Mouse (Mus musculus): Measurements from ENCODE around the gene Garem2. TPM values are rescaled to one million over a fixed set of nuclear protein-coding genes. Genes with fewer than 3 reads are reported as not detected.

Garem2 gene
- polyA plus RNA-seq, 2 experiments = 0.03 to 0.05 TPM

DNA sequence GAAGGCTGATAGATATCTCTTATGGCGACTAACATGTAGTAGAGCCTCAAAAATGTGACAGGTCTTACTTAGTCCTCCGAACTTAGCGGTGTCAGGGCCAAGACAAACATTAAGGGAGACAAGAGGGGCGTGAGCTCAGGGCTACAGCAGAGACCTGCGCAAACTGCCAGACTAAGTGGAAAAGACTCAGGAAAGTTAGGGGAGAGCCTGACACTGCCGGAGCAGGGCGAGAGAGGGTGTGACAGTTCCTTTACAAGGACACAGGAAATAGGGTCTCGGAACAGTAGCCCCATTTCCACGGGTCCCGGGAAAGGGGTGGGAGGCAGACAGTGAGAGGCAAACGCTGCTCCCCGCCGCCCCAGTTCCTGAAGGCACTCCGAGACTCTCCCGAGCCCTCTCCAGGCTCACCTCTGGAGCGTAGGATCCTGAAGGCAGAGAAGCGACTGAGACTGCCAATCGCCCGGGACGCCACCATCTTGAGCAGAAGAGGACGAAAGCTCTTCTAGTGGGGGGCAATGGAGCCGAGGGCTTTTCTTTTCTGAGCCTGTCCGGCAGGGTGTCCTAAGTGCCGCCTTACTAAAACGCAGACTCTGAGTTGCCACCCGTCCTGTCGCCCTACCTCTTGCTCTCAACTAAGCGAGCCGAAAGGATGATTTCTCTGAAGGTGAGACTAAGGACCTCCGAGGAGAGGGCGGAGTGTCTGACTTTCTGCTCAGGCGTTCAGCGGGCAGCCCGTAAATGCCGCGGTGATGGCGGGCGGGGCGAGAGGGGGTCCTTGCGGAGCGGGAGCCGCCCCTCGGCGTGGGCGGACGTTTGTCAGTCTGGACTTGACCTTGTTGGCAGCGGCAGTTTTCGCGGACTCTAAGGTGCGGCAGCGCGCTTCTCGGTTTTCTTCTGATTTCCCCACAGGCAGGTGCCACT, 49.8 kb downstream of the Garem2 start, which contains the start of the genes Hadha and Hadhb:
Hadha (minus strand) TSS at position 689 of the 921 bp plus-strand sequence.
Hadhb (plus strand) TSS at position 775 of the 921 bp plus-strand sequence.
- TF ChIP-seq EP300 (IDR thresholded peaks at IDR 0.05; ENCODE audit: low read depth) = peak; percentile 77
- TF ChIP-seq CTCF (IDR thresholded peaks at IDR 0.05; ENCODE audit: low read depth) = no peak
- H3K4me1 ChIP-seq (replicated peaks; ENCODE audit: control insufficient read depth in 2 of 2, insufficient read depth in 2 of 2, low read length in 1 of 2) = peaks cover 6% of the 10 kb centered on the region in 2 experiments
- no peaks in the 10 kb centered on the region for H3K36me3 ChIP-seq (replicated peaks; ENCODE audit: control insufficient read depth, insufficient read depth, low read depth)
- H3K4me3 ChIP-seq (ENCODE audit: insufficient read depth in 1 of 2, low read depth in 2 of 2, low read length in 2 of 2) = peak within 1 kb of the TSS; percentile 75 to 93
- ATAC-seq (ENCODE audit: insufficient read depth) (peak; percentile 92), DNase-seq (ENCODE audit: low read depth in 3 of 3, low spot score in 3 of 3) (peak; percentile 81 to 85 (median 81))
- H3K9me3 ChIP-seq (ENCODE audit: control insufficient read depth, low read length) = no peaks in the 10 kb centered on the region
- peak within 1 kb of the TSS; percentile 90 for H3K4me2 ChIP-seq (ENCODE audit: low read depth)
- no peaks in the 10 kb centered on the region for H3K27me3 ChIP-seq (ENCODE audit: control insufficient read depth, insufficient read depth, low read length)
- H3K9ac ChIP-seq (replicated peaks) = peak within 1 kb of the TSS; percentile 84
- H3K27ac ChIP-seq = peak within 1 kb of the TSS; percentile 73
- WGBS (ENCODE audit: insufficient replicate concordance) = under 1% methylated on average over 53 of the region's 53 CpGs

DNA sequence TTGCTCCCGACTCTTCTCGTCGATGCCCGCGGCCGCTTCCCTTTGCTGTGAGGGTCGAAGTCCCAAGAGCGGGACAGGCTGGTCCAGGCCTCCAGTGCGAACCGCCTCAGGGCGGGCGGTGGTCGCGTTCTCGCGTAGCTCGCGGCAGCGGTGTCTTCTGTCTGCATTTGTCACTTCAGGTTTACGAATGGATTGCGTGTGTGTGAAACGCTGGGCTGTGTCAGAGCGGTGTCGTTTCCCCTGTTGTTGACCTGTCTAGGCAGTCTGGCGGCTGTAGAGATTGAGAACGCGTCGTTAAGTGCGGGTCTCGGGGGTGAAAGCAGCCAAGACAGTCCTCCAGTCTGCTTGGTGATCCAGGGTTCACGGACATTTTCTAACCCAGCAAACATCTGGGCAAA, 50.4 kb downstream of the Garem2 start:
- ATAC-seq (ENCODE audit: insufficient read depth) = peak; percentile 31
- no peak; the same call in 1 of the 2 replicates for TF ChIP-seq CTCF (IDR thresholded peaks at IDR 0.05; ENCODE audit: low read depth)
- no peak for TF ChIP-seq EP300 (IDR thresholded peaks at IDR 0.05; ENCODE audit: low read depth)

DNA sequence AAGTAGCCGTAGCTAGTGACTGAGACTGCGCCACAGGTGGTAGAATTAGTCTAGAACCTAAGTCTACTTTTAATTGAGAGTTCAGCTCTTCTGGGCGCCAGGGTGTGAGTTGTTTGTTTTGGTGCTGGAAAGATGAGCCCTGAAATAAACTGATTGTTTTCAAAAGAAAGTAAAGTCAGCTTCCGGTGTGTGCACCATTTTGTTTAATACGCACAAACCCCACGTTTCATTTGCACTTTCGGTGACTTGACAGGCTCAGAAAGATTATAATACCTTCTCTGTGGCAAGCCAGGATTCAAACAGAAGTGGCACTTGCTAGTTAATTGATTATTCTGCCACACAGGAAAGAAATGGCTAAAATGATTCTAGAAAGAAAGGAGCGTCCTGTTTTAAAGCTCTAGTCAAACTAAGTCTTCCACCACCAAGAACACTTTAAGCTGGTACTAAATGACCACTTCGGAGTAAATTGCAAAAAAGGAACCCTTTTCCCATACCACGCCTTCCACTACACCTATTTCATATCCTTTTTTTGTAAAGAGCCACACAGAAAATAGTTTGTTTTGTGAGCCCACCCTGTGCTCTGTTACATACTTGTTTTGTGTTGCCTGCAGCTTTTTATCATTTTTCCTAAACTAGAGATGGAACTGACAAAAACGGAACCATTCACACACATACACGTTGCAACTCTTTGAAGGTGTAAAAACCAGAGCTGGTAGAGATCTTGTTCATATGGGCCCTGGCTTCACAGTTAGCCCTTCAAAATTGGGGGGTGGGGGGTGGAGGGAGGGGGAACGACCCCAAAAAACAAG, 51.1 kb downstream of the Garem2 start:
- peak overlapping the region; percentile 75 to 93 for H3K4me3 ChIP-seq (ENCODE audit: insufficient read depth in 1 of 2, low read depth in 2 of 2, low read length in 2 of 2)

More for the DNA sequence above, 50.4 kb downstream of the Garem2 start:
- H3K36me3 ChIP-seq (replicated peaks; ENCODE audit: control insufficient read depth, insufficient read depth, low read depth) = no peaks in the 10 kb centered on the region
- H3K27me3 ChIP-seq (ENCODE audit: control insufficient read depth, insufficient read depth, low read length) = no peaks in the 10 kb centered on the region
- peak overlapping the region; percentile 84 for H3K9ac ChIP-seq (replicated peaks)
- peaks cover 6% of the 10 kb centered on the region in 2 experiments for H3K4me1 ChIP-seq (replicated peaks; ENCODE audit: control insufficient read depth in 2 of 2, insufficient read depth in 2 of 2, low read length in 1 of 2)
- H3K9me3 ChIP-seq (ENCODE audit: control insufficient read depth, low read length) = no peaks in the 10 kb centered on the region
- under 1% methylated on average over 31 of the region's 31 CpGs for WGBS (ENCODE audit: insufficient replicate concordance)
- peak overlapping the region; percentile 90 for H3K4me2 ChIP-seq (ENCODE audit: low read depth)
- H3K4me3 ChIP-seq (ENCODE audit: insufficient read depth in 1 of 2, low read depth in 2 of 2, low read length in 2 of 2) = peak overlapping the region; percentile 75 to 93
- peak overlapping the region; percentile 73 for H3K27ac ChIP-seq
- DNase-seq (ENCODE audit: low read depth in 3 of 3, low spot score in 3 of 3) = no peak

DNA sequence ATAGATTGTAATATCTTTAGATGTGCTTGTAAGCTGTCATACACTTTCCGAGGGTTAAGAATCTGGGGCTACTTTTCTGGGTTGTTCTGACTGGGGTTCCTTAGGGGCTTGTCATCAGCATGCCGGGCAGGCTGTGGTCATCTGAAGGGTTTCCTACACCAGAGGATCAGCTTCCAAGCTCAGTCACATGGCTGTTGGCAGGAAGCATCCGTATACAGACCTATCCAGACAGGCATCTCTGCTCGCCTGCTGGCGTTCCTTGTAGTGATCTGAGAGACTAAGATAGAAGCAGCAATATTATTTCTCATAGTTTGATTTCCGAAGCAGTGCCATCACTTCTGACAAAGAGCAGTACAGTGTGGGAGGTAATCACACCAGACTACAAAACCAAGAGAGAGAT, 54.6 kb downstream of the Garem2 start:
- no peak for TF ChIP-seq CTCF (IDR thresholded peaks at IDR 0.05; ENCODE audit: low read depth)
- TF ChIP-seq EP300 (IDR thresholded peaks at IDR 0.05; ENCODE audit: low read depth) = no peak
- 71% methylated on average over 6 of the region's 6 CpGs for WGBS (ENCODE audit: insufficient replicate concordance)
- Histone ChIP-seq H3K27me3 (ENCODE audit: control insufficient read depth, insufficient read depth, low read length) (no peaks in the 10 kb centered on the region), H3K4me3 (ENCODE audit: insufficient read depth in 1 of 2, low read depth in 2 of 2, low read length in 2 of 2) (no peak overlapping the region), H3K4me1 (replicated peaks; ENCODE audit: control insufficient read depth in 2 of 2, insufficient read depth in 2 of 2, low read length in 1 of 2) (peaks cover 2 to 3% of the 10 kb centered on the region in 2 experiments), H3K27ac (no peak overlapping the region), H3K9me3 (ENCODE audit: control insufficient read depth, low read length) (no peaks in the 10 kb centered on the region), H3K4me2 (ENCODE audit: low read depth) (no peak overlapping the region), H3K36me3 (replicated peaks; ENCODE audit: control insufficient read depth, insufficient read depth, low read depth) (no peaks in the 10 kb centered on the region; the same call in 1 of the 2 replicates), H3K9ac (replicated peaks) (no peak overlapping the region)
- no peak for DNase-seq (ENCODE audit: low read depth in 3 of 3, low spot score in 3 of 3)
- no peak for ATAC-seq (ENCODE audit: insufficient read depth)

More for the DNA sequence above, 51.1 kb downstream of the Garem2 start:
- TF ChIP-seq EP300 (IDR thresholded peaks at IDR 0.05; ENCODE audit: low read depth) (no peak), CTCF (IDR thresholded peaks at IDR 0.05; ENCODE audit: low read depth) (no peak)
- Histone ChIP-seq H3K36me3 (replicated peaks; ENCODE audit: control insufficient read depth, insufficient read depth, low read depth) (no peaks in the 10 kb centered on the region), H3K4me1 (replicated peaks; ENCODE audit: control insufficient read depth in 2 of 2, insufficient read depth in 2 of 2, low read length in 1 of 2) (peaks cover 6% of the 10 kb centered on the region in 2 experiments), H3K9ac (replicated peaks) (peak overlapping the region; percentile 84), H3K27me3 (ENCODE audit: control insufficient read depth, insufficient read depth, low read length) (no peaks in the 10 kb centered on the region), H3K9me3 (ENCODE audit: control insufficient read depth, low read length) (no peaks in the 10 kb centered on the region), H3K4me2 (ENCODE audit: low read depth) (peak overlapping the region; percentile 90), H3K27ac (peak overlapping the region; percentile 73)
- WGBS (ENCODE audit: insufficient replicate concordance) = 12% methylated on average over 13 of the region's 13 CpGs
- ATAC-seq (ENCODE audit: insufficient read depth) (no peak), DNase-seq (ENCODE audit: low read depth in 3 of 3, low spot score in 3 of 3) (peak in 2 of 3 experiments; percentile 9 to 16)
